In the genomic region with DNA sequence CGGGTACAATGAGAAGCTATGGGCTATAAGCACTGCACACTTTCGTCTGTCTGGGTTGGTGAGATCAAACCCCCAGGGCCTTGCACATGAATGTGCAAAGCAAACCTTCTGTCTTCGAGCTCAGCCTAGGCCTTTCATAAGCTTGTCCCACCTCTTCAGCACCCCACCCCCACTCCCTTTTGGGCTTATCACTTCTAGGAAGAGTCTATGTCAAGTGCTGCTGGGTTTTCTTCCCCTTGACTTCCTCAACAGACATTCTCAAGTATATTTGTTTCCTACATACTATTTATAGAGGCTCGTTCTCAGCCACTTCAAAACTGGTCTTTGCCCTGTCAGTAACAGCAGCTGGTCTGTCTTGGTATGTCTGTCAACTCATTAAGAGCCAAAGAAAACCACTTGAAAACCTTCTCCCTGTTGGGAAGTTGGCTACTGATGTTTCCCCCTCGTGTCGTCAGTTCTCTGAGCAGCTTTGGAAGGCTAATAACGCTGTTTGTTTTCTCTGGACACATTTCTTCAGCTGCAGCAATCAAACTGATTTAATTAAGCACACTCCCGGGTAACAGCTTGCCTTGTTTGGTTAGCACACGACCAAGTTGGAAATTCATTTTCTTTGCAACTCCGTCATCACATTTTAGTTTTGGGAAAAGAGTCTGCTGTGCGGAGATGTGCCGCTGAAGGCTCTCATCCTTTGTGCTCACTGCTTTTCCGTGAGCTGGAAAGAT, we compare ENCODE assay signal across 1 mouse cellular context.
TF ChIP-seq lines count a peak whose summit lies in the region.

No protein-coding gene starts in this region.

TF ChIP-seq in CH12.LX, 34 proteins besides CTCF, POLR2A, EP300 and RAD21:
- TF ChIP-seq UBTF (IDR thresholded peaks at IDR 0.05; ENCODE audit: low read depth, low read length) (no peak), MYC (IDR thresholded peaks at IDR 0.05; ENCODE audit: low read depth, low read length) (no peak), ZNF384 (IDR thresholded peaks at IDR 0.05; ENCODE audit: low read depth, low read length) (no peak), MAX (IDR thresholded peaks at IDR 0.05; ENCODE audit: low read length) (no peak), E2F4 (IDR thresholded peaks at IDR 0.05; ENCODE audit: insufficient replicate concordance, low read depth, low read length) (no peak), PAX5 (IDR thresholded peaks at IDR 0.05; ENCODE audit: low read length) (no peak), NRF1 (IDR thresholded peaks at IDR 0.05; ENCODE audit: low read depth, low read length) (no peak)
